Mouse (Mus musculus) c-Kit-positive CD71-positive TER-119-negative erythroid progenitor cells, embryonic 14.5 days (primary cell): ENCODE data around the gene Gtse1.
A peak's percentile ranks its signal among the peaks of the same experiment; 100 is the strongest.

ENCODE experiments used
- DNase-seq: peaks from one replicate; pipeline ENCODE4 v3.0.0-alpha.2; 2013; ENCODE audit warnings: low read depth

Gtse1 gene

DNA sequence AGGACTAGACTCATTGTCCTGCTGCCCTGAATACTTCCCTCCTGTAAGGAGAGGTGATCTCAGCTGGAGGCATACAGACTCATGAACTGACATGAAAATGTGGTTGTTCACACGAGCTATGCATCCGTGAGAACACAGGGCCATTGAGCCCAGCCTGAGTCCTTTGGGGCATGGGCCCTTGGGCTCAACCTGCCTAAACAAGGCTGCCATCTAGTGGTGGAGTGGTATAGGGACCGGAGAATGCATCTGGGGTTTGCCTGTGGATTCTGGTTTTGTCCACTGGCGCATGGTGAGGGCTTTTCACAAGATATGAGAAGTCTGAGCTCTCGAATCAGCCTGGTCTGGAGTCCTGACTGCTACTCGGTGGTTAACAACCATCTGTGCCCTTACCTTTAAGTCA, 8.2 kb downstream of the Gtse1 start:
- peak; percentile 62 for DNase-seq

DNA sequence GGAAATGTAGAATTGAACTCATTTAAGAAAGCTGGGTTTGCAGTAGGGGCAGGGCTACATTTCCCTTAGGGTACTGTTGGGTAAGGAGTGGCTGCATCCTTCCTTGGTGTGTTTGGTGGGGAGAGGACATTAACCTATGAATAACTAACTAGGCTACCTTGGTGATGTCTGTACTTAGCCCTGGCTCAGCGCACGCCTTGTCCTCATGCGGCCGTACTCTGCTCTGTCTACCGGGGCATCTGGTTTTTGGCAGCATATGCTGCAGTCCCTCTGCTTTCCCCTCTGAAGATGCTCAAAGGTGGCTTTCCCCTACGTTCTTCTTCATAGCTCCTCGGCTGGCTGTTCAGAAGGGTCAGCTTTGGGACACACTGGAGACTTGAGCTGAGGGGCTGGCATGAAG, 17.8 kb downstream of the Gtse1 start:
- DNase-seq, result no peak

- peak; percentile 80 for DNase-seq
These were observed 19.4 kb downstream of the Gtse1 start, which contains the start of gene Trmu for GRCm38 (mm10) chr15:85878848-85879497. Trmu (plus strand) TSS chr15:85879312.

DNA sequence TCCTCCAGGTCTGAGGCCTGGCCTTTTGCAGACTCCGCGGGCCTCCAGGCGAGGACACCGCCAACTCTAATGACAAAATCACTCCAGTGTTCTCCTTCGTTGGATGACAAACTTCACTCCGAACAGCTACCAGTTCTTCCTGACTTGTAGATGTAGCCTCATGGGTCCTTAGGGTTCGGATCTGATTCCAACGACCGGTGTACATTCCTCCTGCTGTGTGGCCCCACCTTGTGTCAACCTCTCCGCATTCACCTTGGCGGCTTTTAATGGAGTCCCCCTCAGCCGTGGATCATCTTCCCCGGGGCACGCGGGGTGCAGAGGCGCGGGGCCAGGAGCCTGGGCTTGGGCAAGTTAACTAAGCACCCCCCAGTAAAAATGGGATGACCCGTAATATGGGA, 20.0 kb downstream of the Gtse1 start:
- no peak for DNase-seq

DNA sequence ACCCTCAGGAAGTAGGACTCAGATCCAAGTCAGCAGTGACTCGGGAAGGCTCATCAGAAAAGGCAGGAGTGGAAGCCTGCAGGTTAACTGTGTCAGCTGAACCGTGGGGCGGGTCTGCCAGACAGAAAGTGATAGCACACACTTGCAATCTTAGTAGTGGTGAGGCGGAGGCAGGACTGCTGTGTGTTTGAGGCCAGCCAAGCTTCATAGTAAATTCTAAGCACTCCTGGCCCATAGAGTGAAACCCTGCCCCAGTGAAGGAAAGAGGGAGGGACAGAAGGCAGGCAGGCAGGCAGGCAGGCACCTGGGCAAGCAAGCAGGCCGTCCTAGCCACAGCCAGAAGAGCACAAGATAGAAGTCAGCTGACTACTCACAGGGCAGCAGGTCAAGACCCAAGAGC, 26.1 kb downstream of the Gtse1 start:
- DNase-seq, result no peak

DNA sequence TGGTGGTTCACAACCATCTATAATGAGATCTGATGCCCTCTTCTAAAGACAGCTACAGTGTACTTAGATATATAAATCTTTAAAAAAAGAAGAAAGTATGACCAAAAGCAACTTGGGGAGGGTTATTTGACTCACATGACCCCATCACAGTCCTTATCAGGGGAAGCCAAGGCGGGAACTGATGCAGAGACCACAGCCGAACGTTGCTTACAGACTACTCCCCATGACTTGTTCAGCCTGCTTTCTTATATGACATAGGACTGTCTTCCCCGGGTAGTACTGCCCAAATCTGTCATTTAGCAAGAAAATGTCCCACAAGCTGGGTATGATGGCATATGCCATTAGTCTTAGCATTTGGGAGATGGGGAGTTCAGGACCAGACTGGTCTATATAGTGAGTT, 29.7 kb downstream of the Gtse1 start:
- DNase-seq, result no peak

- DNase-seq, result no peak
These were observed 32.4 kb downstream of the Gtse1 start for GRCm38 (mm10) chr15:85891971-85892370.

GRCm38 (mm10) chr15:85892498-85893118, 33.1 kb downstream of the Gtse1 start:
- DNase-seq, result no peak

GRCm38 (mm10) chr15:85893871-85894270, 34.3 kb downstream of the Gtse1 start:
- no peak for DNase-seq

GRCm38 (mm10) chr15:85896284-85896683, 36.7 kb downstream of the Gtse1 start:
- DNase-seq, result peak; percentile 59

DNA sequence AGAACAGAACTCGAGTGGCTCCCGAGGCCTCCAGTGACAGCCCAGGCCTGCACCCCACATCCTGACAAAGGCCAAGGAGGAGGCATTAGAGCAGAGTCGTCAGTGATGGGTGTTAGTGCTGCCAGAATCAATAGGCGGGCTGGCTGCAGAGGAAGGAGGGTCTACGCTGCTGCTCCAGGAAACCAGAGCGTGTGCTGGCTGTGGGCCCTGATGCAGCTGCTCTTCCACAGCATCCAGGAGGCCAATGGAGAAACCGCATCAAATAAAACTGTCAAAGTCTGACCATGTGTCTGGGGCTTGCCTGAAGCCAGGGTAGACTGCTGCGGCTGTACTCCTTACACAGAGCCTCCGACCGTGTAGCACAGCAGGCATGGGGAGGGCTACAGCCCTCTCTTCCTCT, 37.6 kb downstream of the Gtse1 start:
- DNase-seq, result no peak

DNA sequence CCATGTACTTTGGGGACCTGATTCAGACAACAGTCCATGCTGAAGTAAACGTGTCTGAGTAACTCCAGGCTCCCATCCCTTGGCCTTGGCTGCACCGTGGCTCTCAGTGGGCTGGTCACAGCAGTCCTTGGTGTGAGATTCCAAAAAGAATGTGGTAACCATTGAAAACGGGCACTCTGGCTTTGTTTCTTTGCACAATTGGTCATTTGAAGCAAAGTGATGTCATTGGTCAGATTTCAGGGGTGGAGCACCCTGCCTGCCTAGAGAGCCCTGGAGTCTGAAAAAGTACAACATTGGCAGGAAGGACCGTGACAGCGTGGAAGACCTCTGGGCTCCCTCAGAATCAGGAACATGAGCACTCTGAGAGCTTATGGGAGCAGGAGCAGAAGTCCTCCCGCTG, 39.9 kb downstream of the Gtse1 start:
- no peak for DNase-seq

- no peak for DNase-seq
These were observed 40.8 kb downstream of the Gtse1 start for GRCm38 (mm10) chr15:85900318-85900717.

- DNase-seq, result no peak
These were observed 41.3 kb downstream of the Gtse1 start for GRCm38 (mm10) chr15:85900801-85901200.

DNA sequence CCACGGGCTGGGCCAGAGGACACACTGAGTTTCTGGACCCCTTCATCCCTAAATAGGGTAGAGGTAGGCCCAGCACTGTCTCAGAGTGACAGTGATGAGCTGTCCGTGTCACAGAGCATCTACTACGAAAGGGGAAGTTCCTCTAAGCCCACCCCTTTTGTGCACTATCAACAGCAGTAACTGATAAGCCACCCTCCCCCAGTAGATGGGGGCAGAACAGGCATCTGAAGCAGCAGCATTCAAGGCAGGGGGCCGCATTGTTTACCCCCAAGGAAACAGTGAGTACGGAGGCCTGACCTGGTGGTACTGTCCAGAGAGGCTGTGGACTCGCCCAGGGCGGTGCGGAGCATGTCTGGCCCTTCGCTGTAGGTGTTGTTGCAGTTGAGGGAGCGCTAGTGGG, 43.0 kb downstream of the Gtse1 start:
- no peak for DNase-seq

DNA sequence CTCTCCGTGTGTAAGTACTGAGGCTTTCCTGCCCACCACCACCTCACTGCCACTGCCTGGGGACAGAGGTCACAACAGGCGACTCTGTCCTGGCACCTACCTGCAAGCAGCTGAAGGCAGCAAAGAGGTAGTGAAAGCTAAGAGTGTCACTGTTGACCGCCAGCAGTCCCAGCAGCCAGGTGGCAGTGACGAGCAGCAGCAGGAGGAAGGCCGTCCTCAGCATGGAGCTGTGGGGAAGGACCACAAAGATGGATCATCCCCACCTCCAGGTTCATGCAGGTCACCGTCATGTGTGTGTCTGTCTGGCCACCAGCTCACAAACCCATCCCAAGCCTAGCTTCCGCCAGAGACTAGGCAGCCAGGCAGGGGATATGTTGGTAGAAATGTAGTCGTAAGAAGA, 44.3 kb downstream of the Gtse1 start:
- DNase-seq, result no peak

- no peak for DNase-seq
These were observed 49.3 kb downstream of the Gtse1 start for GRCm38 (mm10) chr15:85908660-85909491.

DNA sequence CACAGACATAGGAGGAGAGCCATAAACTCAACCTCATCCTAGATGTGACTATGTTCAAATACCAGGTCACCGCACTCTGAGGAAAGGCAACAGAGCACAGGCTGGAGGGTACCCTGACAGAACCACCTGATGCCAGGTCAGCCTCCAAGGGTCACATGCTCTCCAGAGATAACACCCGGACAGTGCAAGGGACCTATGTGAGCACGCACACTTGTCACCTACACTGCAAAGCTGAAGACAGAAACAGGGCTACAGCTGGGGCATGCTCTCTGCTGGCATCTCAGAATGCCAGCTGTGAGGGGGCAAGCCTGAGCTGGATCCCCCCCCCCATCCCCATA, 49.9 kb downstream of the Gtse1 start:
- no peak for DNase-seq

- no peak for DNase-seq
These were observed 50.4 kb downstream of the Gtse1 start for GRCm38 (mm10) chr15:85909931-85910330.

DNA sequence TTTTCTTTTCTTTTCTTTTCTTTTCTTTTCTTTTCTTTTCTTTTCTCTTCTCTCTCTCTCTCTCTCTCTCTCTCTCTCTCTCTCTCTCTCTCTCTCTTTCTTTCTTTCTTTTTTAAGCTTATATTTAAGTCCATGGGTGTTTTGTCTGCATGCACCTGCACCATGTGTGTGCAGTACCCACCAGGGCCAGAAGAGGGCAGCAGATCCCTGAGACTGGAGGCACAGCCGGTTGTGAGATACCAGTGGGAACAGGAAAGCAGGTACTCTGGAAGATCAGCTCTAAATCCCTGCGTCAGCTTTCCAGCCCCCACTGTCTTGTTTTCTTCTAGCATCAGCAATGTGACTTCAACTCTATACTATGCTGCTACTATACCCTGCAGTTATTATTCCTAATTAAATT, 54.1 kb downstream of the Gtse1 start:
- peak; percentile 36 for DNase-seq

GRCm38 (mm10) chr15:85919191-85919891, 59.8 kb downstream of the Gtse1 start:
- no peak for DNase-seq

- DNase-seq, result no peak
These were observed 60.3 kb downstream of the Gtse1 start for GRCm38 (mm10) chr15:85919892-85920248.

DNA sequence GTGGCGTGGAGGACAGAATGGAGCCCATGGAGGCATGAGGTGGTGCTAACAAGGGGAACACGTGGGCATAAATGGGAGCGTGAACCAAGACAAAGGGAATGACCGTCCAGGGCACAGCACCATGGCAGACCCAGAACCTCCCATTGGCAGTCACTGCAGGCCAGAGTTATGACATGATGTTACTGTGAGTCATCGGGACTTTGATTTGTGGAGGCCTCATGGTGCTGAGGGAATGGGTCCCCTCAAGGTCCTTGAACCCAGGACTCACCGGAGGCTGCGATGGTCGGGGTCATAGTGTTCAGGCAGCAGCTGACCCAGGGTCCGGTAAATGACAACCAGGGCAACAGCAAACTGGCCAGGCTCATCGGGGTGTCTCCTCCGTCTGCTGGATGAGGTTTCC, 62.3 kb downstream of the Gtse1 start:
- no peak for DNase-seq
